Mouse (Mus musculus) lung, postnatal 10 days (tissue): ENCODE data around the gene H13.
A peak's percentile ranks its signal among the peaks of the same experiment; 100 is the strongest.

ENCODE experiments used
- DNase-seq: peaks from one replicate; pipeline ENCODE4 v3.0.0; 2021

H13 gene

GRCm38 (mm10) chr2:152669256-152669638 is at the start of gene H13:
Gene H13 (plus strand): TSS chr2:152669461.
- DNase-seq = peak; percentile 94

- peak; percentile 64 for DNase-seq
Observed at GRCm38 (mm10) chr2:152620367-152621134, 48.7 kb upstream of the H13 start.

- DNase-seq = no peak
Observed at GRCm38 (mm10) chr2:152622151-152622550, 47.1 kb upstream of the H13 start.

- DNase-seq = no peak
Observed at GRCm38 (mm10) chr2:152622953-152623352, 46.3 kb upstream of the H13 start, which contains the start of gene Defb25. Gene Defb25 (minus strand): TSS chr2:152623053.

GRCm38 (mm10) chr2:152624566-152624965 is 44.7 kb upstream of the H13 start:
- DNase-seq = no peak

GRCm38 (mm10) chr2:152625256-152625655 is 44.0 kb upstream of the H13 start:
- no peak for DNase-seq

- peak; percentile 78 for DNase-seq
Observed at GRCm38 (mm10) chr2:152626774-152627591, 42.3 kb upstream of the H13 start, which contains the start of gene Rem1. Gene Rem1 (plus strand): TSS chr2:152626951.

- peak; percentile 55 for DNase-seq
Observed at GRCm38 (mm10) chr2:152628066-152628465, 41.2 kb upstream of the H13 start.

GRCm38 (mm10) chr2:152629239-152629638 is 40.0 kb upstream of the H13 start:
- no peak for DNase-seq

GRCm38 (mm10) chr2:152629904-152630303 is 39.4 kb upstream of the H13 start:
- DNase-seq = no peak

GRCm38 (mm10) chr2:152633334-152633733 is 35.9 kb upstream of the H13 start:
- peak; percentile 53 for DNase-seq

GRCm38 (mm10) chr2:152634311-152634710 is 35.0 kb upstream of the H13 start:
- DNase-seq = no peak

- peak; percentile 94 for DNase-seq
Observed at GRCm38 (mm10) chr2:152636246-152637005, 32.8 kb upstream of the H13 start.

- DNase-seq = no peak
Observed at GRCm38 (mm10) chr2:152637006-152637322, 32.3 kb upstream of the H13 start.

- DNase-seq = no peak
Observed at GRCm38 (mm10) chr2:152637381-152637780, 31.9 kb upstream of the H13 start.

GRCm38 (mm10) chr2:152638865-152639264 is 30.4 kb upstream of the H13 start:
- peak; percentile 52 for DNase-seq

GRCm38 (mm10) chr2:152639406-152640113 is 29.7 kb upstream of the H13 start:
- peak; percentile 66 for DNase-seq

GRCm38 (mm10) chr2:152652901-152653620 is 16.2 kb upstream of the H13 start:
- DNase-seq = peak; percentile 96

- no peak for DNase-seq
Observed at GRCm38 (mm10) chr2:152653874-152654715, 15.2 kb upstream of the H13 start.

- peak; percentile 70 for DNase-seq
Observed at GRCm38 (mm10) chr2:152657398-152657797, 11.9 kb upstream of the H13 start.

- no peak for DNase-seq
Observed at GRCm38 (mm10) chr2:152661163-152661562, 8.1 kb upstream of the H13 start.
